Mouse (Mus musculus) liver, embryonic 14.5 days (tissue): Measurements from ENCODE around the gene Nfatc4.

ENCODE experiments used
- CTCF ChIP-seq: IDR thresholded peaks from 2 replicates; pipeline ENCODE4 v1.5.1; 2016; ENCODE audit warnings: antibody characterized with exemption, low read depth, control low read depth
- EP300 ChIP-seq: IDR thresholded peaks from 2 replicates; pipeline ENCODE4 v1.6.1; 2016; ENCODE audit warnings: antibody characterized with exemption, low read depth

DNA sequence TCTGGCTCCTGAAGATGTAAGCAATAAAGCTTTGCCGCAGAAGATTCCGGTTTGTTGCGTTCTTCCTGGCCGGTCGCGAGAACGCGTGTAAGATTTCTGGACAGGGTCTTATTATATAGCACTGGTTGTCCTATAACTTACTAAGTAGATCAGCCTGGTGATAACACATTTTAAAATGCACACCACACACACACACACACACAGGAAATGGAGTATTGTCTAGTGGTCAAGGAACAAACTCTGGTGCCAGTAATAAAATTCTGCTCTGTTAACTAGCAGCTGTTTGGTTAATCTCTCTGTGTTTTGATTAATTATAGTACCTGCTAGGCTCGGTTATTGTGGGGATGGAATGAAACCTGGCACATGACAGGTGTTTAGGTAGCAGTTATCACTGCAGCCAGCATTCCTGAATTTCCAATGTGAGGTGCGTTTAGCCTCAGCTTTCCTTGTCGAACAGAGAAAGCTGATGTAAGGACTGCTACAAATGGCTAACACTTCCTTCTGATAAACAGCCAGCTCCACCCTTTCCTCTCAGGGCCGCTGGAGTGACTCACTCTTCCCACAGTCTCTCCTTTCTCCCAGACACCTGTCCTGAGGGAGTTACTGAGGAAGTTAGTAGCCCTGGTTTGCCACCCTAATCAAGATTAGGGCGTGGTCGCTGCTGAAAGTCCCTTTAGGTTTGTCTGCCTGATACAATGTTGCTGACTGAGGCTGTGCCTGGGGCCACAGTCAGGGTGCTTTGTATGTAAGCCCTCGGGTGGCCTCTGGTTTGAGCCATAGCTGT is 27.4 kb upstream of the Nfatc4 start:
- TF ChIP-seq CTCF (no peak), EP300 (no peak)
